Mouse (Mus musculus): Measurements from ENCODE around the gene Rps2. TPM values are rescaled to one million over a fixed set of nuclear protein-coding genes. Genes with fewer than 3 reads are reported as not detected.

Gene Rps2
- polyA plus RNA-seq, 1 experiment from 2014 or later: 1,299 TPM

DNA sequence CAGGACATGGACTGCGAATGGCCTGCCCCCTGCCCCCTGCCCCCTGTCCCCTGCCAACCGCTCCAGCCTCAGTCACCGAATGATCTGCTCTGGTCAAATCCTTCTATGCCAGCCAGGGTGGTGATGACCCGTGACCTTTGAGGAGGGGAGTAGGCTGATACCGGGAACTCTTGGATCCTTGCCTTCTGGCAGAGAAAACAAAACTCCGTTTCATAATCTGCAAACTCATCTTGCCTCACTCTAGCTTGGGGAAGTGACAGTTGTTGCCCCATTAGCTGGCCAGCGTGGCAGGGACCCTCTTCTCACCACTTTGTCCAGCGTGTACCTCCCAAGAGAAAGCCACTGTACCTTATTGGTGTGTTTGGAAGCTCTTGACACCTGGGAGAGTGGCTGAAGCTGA is 24.4 kb downstream of the Rps2 start:
- H3K9me3 ChIP-seq (ENCODE audit: control insufficient read depth, low read length): no peaks in the 10 kb centered on the region
- H3K27me3 ChIP-seq (ENCODE audit: control insufficient read depth, insufficient read depth, low read length): 0 out of 2 replicates have a peak, but pooled peaks cover 3% of the 10 kb centered on the region
- no peak overlapping the region for H3K9ac ChIP-seq (ENCODE audit: low read depth, low read length)
- no peak overlapping the region for H3K4me2 ChIP-seq (replicated peaks; ENCODE audit: low read depth, low read length)
- no peaks in the 10 kb centered on the region for H3K36me3 ChIP-seq (ENCODE audit: control insufficient read depth, insufficient read depth, low read length)
- 85% methylated on average over 8 of the region's 8 CpGs for WGBS
- no peak for ATAC-seq (ENCODE audit: low FRiP score)
- H3K27ac ChIP-seq (ENCODE audit: low read depth, low read length): no peak overlapping the region
- no peak overlapping the region for H3K4me3 ChIP-seq (ENCODE audit: low read depth, low read length)
- no peaks in the 10 kb centered on the region for H3K4me1 ChIP-seq (replicated peaks; ENCODE audit: control insufficient read depth, insufficient read depth, low read length)
- DNase-seq (ENCODE audit: low spot score): no peak

DNA sequence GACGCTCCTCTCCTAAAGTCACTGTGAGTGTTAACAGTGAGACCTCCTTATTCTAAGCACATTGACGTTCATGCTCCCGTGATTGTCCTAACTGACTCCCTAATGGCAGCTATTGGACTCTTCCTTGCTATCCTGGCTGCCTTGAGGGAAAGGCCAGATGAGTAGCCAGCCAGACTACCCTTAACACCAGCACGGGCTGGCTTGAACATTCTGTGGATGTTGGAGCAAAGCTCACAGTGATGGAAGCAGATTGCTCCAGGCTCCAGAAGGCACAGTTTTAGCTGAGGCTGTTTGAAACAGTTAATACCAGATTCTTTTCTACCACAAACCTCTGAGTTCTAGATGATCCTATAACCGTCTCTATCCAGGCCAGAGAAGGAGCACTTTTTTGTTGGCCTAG is 26.0 kb downstream of the Rps2 start:
- 0 out of 2 replicates have a peak, but pooled peaks cover 3% of the 10 kb centered on the region for H3K27me3 ChIP-seq (ENCODE audit: control insufficient read depth, insufficient read depth, low read length)
- no peaks in the 10 kb centered on the region for H3K9me3 ChIP-seq (ENCODE audit: control insufficient read depth, low read length)
- no peaks in the 10 kb centered on the region for H3K36me3 ChIP-seq (ENCODE audit: control insufficient read depth, insufficient read depth, low read length)
- no peak overlapping the region for H3K9ac ChIP-seq (ENCODE audit: low read depth, low read length)
- 77% methylated on average over 5 of the region's 5 CpGs for WGBS
- no peak for DNase-seq (ENCODE audit: low spot score)
- H3K4me3 ChIP-seq (ENCODE audit: low read depth, low read length): no peak overlapping the region
- ATAC-seq (ENCODE audit: low FRiP score): no peak
- no peaks in the 10 kb centered on the region for H3K4me1 ChIP-seq (replicated peaks; ENCODE audit: control insufficient read depth, insufficient read depth, low read length)
- no peak overlapping the region for H3K4me2 ChIP-seq (replicated peaks; ENCODE audit: low read depth, low read length)
- no peak overlapping the region for H3K27ac ChIP-seq (ENCODE audit: low read depth, low read length)

DNA sequence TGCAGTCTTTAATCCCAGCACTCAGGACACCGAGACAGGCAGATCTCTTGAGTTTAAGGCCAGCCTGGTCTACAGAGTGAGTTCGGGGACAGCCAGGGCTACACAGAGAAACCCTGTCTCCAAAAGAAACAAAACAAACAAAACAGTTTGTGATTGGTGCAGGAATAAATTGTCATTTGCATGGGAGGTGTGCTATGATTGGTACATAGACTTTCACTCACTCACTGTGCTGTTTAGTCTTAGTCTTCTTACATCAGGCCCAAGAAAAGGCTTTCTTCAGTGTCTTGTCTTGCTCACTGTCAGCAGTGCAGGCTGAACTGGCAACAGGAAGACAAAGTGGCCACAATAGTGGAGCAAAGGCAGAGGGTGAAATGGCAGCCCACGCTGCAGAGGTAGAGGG is 26.5 kb downstream of the Rps2 start:
- no peak for DNase-seq (ENCODE audit: low spot score)
- no peak for ATAC-seq (ENCODE audit: low FRiP score)
- no peak overlapping the region for H3K4me2 ChIP-seq (replicated peaks; ENCODE audit: low read depth, low read length)
- 73% methylated on average over 3 of the region's 3 CpGs for WGBS
- no peak overlapping the region for H3K9ac ChIP-seq (ENCODE audit: low read depth, low read length)
- H3K9me3 ChIP-seq (ENCODE audit: control insufficient read depth, low read length): no peaks in the 10 kb centered on the region
- H3K4me1 ChIP-seq (replicated peaks; ENCODE audit: control insufficient read depth, insufficient read depth, low read length): no peaks in the 10 kb centered on the region
- H3K4me3 ChIP-seq (ENCODE audit: low read depth, low read length): no peak overlapping the region
- peaks cover 4% of the 10 kb centered on the region; the same call in 1 of the 2 replicates for H3K27me3 ChIP-seq (ENCODE audit: control insufficient read depth, insufficient read depth, low read length)
- no peak overlapping the region for H3K27ac ChIP-seq (ENCODE audit: low read depth, low read length)
- no peaks in the 10 kb centered on the region for H3K36me3 ChIP-seq (ENCODE audit: control insufficient read depth, insufficient read depth, low read length)

DNA sequence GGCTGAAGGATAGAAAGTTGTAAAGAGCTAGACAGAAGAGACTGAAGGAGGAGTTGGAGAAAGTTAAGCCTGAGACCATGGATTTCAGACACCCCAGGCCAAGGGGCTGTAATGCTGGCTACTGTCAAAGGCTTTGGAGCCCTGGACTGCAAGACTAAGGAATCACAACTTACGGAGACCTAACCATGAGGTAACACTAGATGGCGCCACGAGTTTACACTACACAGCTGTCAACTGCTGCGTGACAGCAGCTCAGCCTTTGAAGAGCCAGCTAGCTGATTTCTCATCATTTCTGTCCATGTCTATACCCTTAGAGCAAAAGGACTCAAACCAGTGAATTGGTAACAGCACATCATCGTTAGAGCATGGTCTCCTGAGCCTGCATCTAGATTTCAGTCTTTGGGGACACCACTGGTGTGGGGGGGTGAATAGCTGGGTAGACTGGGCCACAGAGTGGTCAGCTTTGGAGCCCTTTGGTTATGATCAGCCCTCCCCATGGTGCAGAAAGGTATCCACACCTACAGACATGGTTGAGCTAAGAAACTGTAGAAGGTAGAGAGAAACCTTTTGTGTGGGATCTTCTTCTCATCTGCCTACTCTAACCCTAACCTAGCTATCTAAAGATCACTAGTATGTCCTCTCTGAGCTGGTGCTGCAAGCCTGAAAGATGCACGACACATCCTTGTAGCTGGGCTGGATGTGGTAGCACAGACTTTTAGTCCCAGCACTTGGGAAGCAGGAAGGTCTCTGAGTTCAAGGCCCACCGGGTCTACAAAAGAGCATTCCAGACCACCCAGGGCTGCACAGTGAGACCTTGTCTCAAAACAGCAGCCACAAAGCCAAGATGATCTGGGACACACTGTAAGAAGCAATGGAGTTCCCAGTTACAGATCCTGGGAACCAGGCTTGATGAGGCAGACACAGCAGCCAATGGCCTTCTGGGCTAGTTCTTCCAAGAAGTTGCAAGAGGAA is 27.9 kb downstream of the Rps2 start:
- no peak overlapping the region for H3K27ac ChIP-seq (ENCODE audit: low read depth, low read length)
- ATAC-seq (ENCODE audit: low FRiP score): peak; percentile 45; the same call in 1 of the 2 replicates
- WGBS: 21% methylated on average over 7 of the region's 7 CpGs
- H3K4me1 ChIP-seq (replicated peaks; ENCODE audit: control insufficient read depth, insufficient read depth, low read length): no peaks in the 10 kb centered on the region
- H3K4me3 ChIP-seq (ENCODE audit: low read depth, low read length): no peak overlapping the region
- H3K9ac ChIP-seq (ENCODE audit: low read depth, low read length): no peak overlapping the region
- peaks cover 12% of the 10 kb centered on the region for H3K27me3 ChIP-seq (ENCODE audit: control insufficient read depth, insufficient read depth, low read length)
- no peaks in the 10 kb centered on the region for H3K36me3 ChIP-seq (ENCODE audit: control insufficient read depth, insufficient read depth, low read length)
- no peak overlapping the region for H3K4me2 ChIP-seq (replicated peaks; ENCODE audit: low read depth, low read length)
- peak; percentile 90 for DNase-seq (ENCODE audit: low spot score)
- H3K9me3 ChIP-seq (ENCODE audit: control insufficient read depth, low read length): no peaks in the 10 kb centered on the region

DNA sequence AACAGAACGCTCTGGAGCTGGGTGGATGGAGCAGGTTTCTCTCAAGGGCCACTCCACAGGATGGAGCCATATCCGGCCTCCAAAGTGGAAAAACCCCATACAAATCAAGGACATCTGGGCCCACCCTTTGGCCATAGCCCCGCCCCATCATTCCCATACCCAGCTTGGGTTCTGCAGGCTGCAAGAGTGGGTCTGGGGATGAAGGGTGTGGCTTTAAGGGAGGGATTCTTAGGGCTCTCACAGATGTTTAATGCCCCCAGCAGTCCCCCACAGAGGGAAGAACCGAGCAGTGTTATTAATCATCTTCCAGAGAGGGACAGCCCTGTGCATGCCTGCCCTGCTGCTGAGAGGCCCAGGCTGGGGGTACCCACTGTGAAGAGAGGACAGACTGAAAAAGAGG is 29.1 kb downstream of the Rps2 start:
- no peak overlapping the region for H3K9ac ChIP-seq (ENCODE audit: low read depth, low read length)
- WGBS: 49% methylated on average over 4 of the region's 4 CpGs

DNA sequence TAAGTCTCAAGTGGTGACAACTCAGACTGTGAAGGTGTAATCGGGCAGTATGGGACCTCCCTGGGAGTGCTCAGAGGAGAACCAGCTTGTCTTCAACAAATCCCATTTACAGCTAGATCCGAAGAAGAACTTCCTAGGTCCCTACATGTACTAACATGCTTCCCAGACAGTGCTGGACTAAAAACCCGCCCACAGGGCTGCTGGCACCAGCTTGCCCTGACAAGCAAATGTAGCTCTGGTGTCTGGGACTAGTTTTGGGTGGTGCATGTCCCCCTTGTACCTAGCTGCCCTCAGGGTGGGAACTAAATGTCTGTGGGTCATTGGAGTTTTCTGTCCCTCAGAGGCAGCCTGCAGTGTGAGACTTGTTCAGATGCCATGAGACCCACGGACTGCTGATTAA is 33.6 kb downstream of the Rps2 start:
- no peaks in the 10 kb centered on the region for H3K36me3 ChIP-seq (ENCODE audit: control insufficient read depth, insufficient read depth, low read length)
- H3K27me3 ChIP-seq (ENCODE audit: control insufficient read depth, insufficient read depth, low read length): peaks cover 54% of the 10 kb centered on the region
- ATAC-seq (ENCODE audit: low FRiP score): no peak
- peaks cover 9% of the 10 kb centered on the region for H3K4me1 ChIP-seq (replicated peaks; ENCODE audit: control insufficient read depth, insufficient read depth, low read length)
- H3K4me2 ChIP-seq (replicated peaks; ENCODE audit: low read depth, low read length): no peak overlapping the region
- no peak for DNase-seq (ENCODE audit: low spot score)
- no peaks in the 10 kb centered on the region for H3K9me3 ChIP-seq (ENCODE audit: control insufficient read depth, low read length)
- no peak overlapping the region for H3K4me3 ChIP-seq (ENCODE audit: low read depth, low read length)
- 23% methylated on average over 4 of the region's 4 CpGs for WGBS
- H3K27ac ChIP-seq (ENCODE audit: low read depth, low read length): no peak overlapping the region
- no peak overlapping the region for H3K9ac ChIP-seq (ENCODE audit: low read depth, low read length)

More for the DNA sequence above, 29.1 kb downstream of the Rps2 start:
- Histone ChIP-seq H3K27me3 (ENCODE audit: control insufficient read depth, insufficient read depth, low read length) (peaks cover 23% of the 10 kb centered on the region), H3K4me3 (ENCODE audit: low read depth, low read length) (no peak overlapping the region), H3K9me3 (ENCODE audit: control insufficient read depth, low read length) (no peaks in the 10 kb centered on the region), H3K4me1 (replicated peaks; ENCODE audit: control insufficient read depth, insufficient read depth, low read length) (no peaks in the 10 kb centered on the region), H3K4me2 (replicated peaks; ENCODE audit: low read depth, low read length) (no peak overlapping the region), H3K36me3 (ENCODE audit: control insufficient read depth, insufficient read depth, low read length) (no peaks in the 10 kb centered on the region), H3K27ac (ENCODE audit: low read depth, low read length) (no peak overlapping the region)
- no peak for DNase-seq (ENCODE audit: low spot score)
- ATAC-seq (ENCODE audit: low FRiP score): no peak

DNA sequence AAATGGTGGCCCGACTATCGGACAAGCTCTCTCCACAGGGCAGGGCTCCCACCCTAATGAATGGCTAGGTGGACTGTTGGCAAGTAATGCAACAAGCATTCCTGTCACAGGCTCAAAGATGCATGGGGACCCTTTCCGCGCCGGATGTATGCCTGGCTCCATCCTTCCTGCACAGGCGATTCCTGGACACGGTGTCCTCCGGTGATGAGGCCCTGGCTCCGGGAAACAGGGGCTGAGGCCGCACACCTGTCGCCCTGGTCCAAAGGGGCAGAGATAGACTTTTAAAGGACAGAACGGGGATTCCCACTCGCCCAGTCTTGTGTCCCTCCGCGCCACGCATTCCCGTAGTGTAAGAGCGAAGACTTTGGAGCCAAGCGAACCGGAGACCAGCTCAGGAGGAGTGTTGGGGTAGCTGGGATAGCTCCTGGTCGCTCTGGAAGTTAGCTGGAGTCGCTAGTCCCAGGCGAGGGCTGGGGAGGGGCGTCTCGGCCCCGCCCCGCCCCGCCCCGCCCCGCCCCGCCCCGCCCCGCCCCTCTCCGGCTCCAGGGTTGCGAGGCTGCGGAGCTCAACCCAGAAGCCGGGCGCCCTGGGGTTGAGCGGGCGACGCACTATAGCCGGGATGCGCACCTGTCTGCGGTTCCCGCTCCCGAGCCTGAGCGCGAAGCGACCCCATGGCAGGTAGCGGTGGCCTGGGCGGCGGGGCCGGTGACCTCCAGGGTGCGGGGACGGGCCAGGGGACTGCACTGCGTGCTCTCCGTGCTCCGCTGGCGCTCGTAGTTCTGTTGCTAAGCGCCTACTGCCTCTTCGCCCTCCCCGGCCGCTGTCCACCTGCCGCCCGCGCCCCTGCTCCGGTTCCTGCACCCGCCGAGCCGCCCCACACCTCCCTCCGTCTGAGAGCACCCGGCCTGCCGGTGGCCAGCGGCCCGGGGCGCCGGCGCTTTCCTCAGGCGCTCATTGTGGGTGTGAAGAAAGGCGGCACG is 34.8 kb downstream of the Rps2 start, which contains the start of gene Hs3st6:
Gene Hs3st6, plus strand, starts transcription at position 574 of the 980 bp plus-strand sequence.
- H3K9ac ChIP-seq (ENCODE audit: low read depth, low read length): peak within 1 kb of the TSS; percentile 52
- peak; percentile 85 for ATAC-seq (ENCODE audit: low FRiP score)
- H3K4me2 ChIP-seq (replicated peaks; ENCODE audit: low read depth, low read length): peak within 1 kb of the TSS; percentile 98
- no peaks in the 10 kb centered on the region for H3K9me3 ChIP-seq (ENCODE audit: control insufficient read depth, low read length)
- DNase-seq (ENCODE audit: low spot score): peak; percentile 59
- H3K4me1 ChIP-seq (replicated peaks; ENCODE audit: control insufficient read depth, insufficient read depth, low read length): peaks cover 9% of the 10 kb centered on the region
- H3K27me3 ChIP-seq (ENCODE audit: control insufficient read depth, insufficient read depth, low read length): peaks cover 51% of the 10 kb centered on the region
- no peak within 1 kb of the TSS for H3K27ac ChIP-seq (ENCODE audit: low read depth, low read length)
- H3K36me3 ChIP-seq (ENCODE audit: control insufficient read depth, insufficient read depth, low read length): no peaks in the 10 kb centered on the region
- H3K4me3 ChIP-seq (ENCODE audit: low read depth, low read length): peak within 1 kb of the TSS; percentile 53
- 1% methylated on average over 71 of the region's 82 CpGs for WGBS

DNA sequence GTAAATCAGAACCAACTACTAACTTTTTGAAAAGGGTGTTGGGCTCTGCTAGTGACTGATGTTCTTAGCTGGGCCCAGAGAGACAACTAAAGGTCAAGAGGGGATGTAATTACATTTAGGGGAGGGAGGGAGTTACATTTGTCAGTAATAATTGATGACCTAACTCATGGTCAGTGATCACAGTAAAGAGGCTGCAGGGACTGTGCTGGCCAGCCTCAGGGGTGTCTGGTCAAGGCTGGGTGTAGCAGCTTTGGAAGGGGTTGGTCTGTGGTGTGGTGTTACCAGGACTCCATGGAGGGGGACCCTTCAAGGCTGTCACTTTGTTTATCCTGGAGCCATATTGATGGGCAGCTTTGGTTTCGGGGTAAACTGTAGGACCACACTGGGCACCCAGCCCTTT is 39.5 kb downstream of the Rps2 start:
- Histone ChIP-seq H3K36me3 (ENCODE audit: control insufficient read depth, insufficient read depth, low read length) (no peaks in the 10 kb centered on the region), H3K4me3 (ENCODE audit: low read depth, low read length) (no peak overlapping the region), H3K27me3 (ENCODE audit: control insufficient read depth, insufficient read depth, low read length) (peaks cover 27% of the 10 kb centered on the region), H3K27ac (ENCODE audit: low read depth, low read length) (no peak overlapping the region), H3K9ac (ENCODE audit: low read depth, low read length) (no peak overlapping the region), H3K4me1 (replicated peaks; ENCODE audit: control insufficient read depth, insufficient read depth, low read length) (peaks cover 6% of the 10 kb centered on the region), H3K9me3 (ENCODE audit: control insufficient read depth, low read length) (no peaks in the 10 kb centered on the region), H3K4me2 (replicated peaks; ENCODE audit: low read depth, low read length) (no peak overlapping the region)
- DNase-seq (ENCODE audit: low spot score) (no peak), ATAC-seq (ENCODE audit: low FRiP score) (no peak)
- 81% methylated on average over 1 of the region's 1 CpGs for WGBS
